Mouse (Mus musculus) cerebellum, postnatal 14 days (tissue): ENCODE measurements around the gene Nme6.
"Not testable (repeated sequence)": the region's sequence is repeated elsewhere in the genome, so short reads cannot be mapped to it uniquely, and the experiment has no call there.

Experiments
- DNase-seq, 2 experiments: peaks; one replicate each; pipeline ENCODE4 v3.0.0; 2021; ENCODE audit warnings: mixed read lengths in 2 of 2

Gene Nme6

GRCm38 (mm10) chr9:109832391-109833087, at the start of gene Nme6:
Gene Nme6 (plus strand): TSS chr9:109832749.
- DNase-seq = peak; percentile 88 to 90

GRCm38 (mm10) chr9:109790570-109790969, 42.0 kb upstream of the Nme6 start, which contains the start of gene Fbxw27:
Gene Fbxw27 (minus strand): TSS chr9:109790670.
- not testable (repeated sequence) for DNase-seq

- DNase-seq = no peak
Measured at GRCm38 (mm10) chr9:109795221-109795620, 37.3 kb upstream of the Nme6 start.

- no peak for DNase-seq
Measured at GRCm38 (mm10) chr9:109795811-109796210, 36.7 kb upstream of the Nme6 start.

GRCm38 (mm10) chr9:109798051-109798450, 34.5 kb upstream of the Nme6 start:
- DNase-seq = peak; percentile 8 to 37

- DNase-seq = not testable (repeated sequence)
Measured at GRCm38 (mm10) chr9:109805596-109805995, 27.0 kb upstream of the Nme6 start.

GRCm38 (mm10) chr9:109806260-109806659, 26.3 kb upstream of the Nme6 start:
- no peak for DNase-seq

- DNase-seq = no peak
Measured at GRCm38 (mm10) chr9:109806695-109807293, 25.8 kb upstream of the Nme6 start.

- no peak for DNase-seq
Measured at GRCm38 (mm10) chr9:109807898-109808297, 24.7 kb upstream of the Nme6 start.

GRCm38 (mm10) chr9:109811980-109812379, 20.6 kb upstream of the Nme6 start, which contains the start of gene Spink8:
Gene Spink8 (plus strand): TSS chr9:109812280.
- no peak for DNase-seq

GRCm38 (mm10) chr9:109813424-109813823, 19.1 kb upstream of the Nme6 start:
- DNase-seq = peak; percentile 12 to 22

GRCm38 (mm10) chr9:109816341-109816740, 16.2 kb upstream of the Nme6 start:
- no peak for DNase-seq

- no peak for DNase-seq
Measured at GRCm38 (mm10) chr9:109825739-109826138, 6.8 kb upstream of the Nme6 start.

GRCm38 (mm10) chr9:109826181-109826580, 6.4 kb upstream of the Nme6 start:
- no peak for DNase-seq

GRCm38 (mm10) chr9:109833088-109833412, 501 bp downstream of the Nme6 start:
- peak in 1 of 2 experiments; percentile 22 for DNase-seq

GRCm38 (mm10) chr9:109849312-109849758, 16.8 kb downstream of the Nme6 start, which contains the start of gene Camp:
Gene Camp (minus strand): TSS chr9:109849617.
- DNase-seq = no peak

- no peak for DNase-seq
Measured at GRCm38 (mm10) chr9:109850099-109850498, 17.6 kb downstream of the Nme6 start.

GRCm38 (mm10) chr9:109854341-109854740, 21.8 kb downstream of the Nme6 start:
- no peak for DNase-seq

GRCm38 (mm10) chr9:109855947-109856346, 23.4 kb downstream of the Nme6 start:
- no peak for DNase-seq

GRCm38 (mm10) chr9:109862397-109863044, 30.0 kb downstream of the Nme6 start:
- DNase-seq = peak; percentile 88 to 94

GRCm38 (mm10) chr9:109863085-109863484, 30.5 kb downstream of the Nme6 start:
- no peak for DNase-seq

GRCm38 (mm10) chr9:109866218-109866617, 33.7 kb downstream of the Nme6 start:
- no peak for DNase-seq

GRCm38 (mm10) chr9:109870983-109871572, 38.5 kb downstream of the Nme6 start:
- DNase-seq = no peak
